In the genomic region with DNA sequence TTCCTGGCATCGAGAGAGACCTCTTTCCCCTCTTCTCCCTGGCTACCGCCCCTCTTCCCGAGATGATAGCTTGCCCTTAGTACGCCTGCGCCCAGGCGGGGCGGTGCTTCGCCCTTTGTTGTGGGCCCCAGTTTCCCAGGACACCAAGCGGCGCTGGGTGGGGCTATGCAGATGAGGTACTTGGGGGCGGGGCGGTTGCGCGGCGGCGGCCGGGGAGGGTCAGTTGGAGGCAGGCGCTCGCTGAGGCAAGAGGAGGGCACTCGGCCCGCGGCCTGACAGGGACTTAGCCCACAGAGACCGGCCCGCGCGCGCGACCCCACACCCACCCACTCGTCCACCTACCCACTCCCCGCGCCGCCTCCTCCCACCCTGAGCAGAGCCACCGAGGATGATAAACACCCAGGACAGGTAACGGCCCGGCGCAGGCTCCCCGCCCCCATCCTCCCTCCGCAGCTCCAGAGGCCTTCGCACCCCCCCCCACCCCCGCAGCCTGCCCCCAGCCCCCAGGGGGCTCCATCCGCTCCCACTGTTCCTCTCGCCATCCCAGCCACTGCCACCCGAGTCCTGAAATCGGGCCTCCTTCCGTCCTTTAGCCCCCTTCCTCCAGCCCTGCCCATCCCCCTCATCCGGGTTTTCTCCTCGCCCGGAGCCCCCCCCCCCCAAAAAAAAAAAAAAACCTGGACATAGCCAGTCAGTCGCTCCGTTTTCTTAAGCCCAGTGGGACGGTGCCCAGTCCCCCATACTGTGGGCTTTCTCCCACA, we compare ENCODE assay signal across 8 mouse cellular contexts. TPM values are rescaled to one million over a fixed set of nuclear protein-coding genes. Genes with fewer than 3 reads are reported as not detected.
DNase-seq lines count a peak whose midpoint lies in the region; ATAC-seq and TF ChIP-seq lines count a peak whose summit lies in the region.

No protein-coding gene starts in this region.

- peak overlapping the region; percentile 80 for H3K4me3 ChIP-seq in E14TG2a.4 (replicated peaks; ENCODE audit: low read length)
- peak overlapping the region; percentile 66 for H3K4me3 ChIP-seq in forebrain, embryonic 13.5 days
- H3K4me3 ChIP-seq in neural tube, embryonic 15.5 days (replicated peaks) = peak overlapping the region; percentile 64

- H3K27me3 ChIP-seq in E14TG2a.4 (ENCODE audit: insufficient read depth, low read length) = no peaks in the 10 kb centered on the region
- H3K27me3 ChIP-seq in forebrain, embryonic 13.5 days = no peaks in the 10 kb centered on the region
- H3K27me3 ChIP-seq in neural tube, embryonic 15.5 days (replicated peaks) = no peaks in the 10 kb centered on the region

- TF ChIP-seq CTCF in E14TG2a.4 (conservative IDR thresholded peaks at IDR 0.05; ENCODE audit: low read length) = no peak

- H3K9ac ChIP-seq in forebrain, embryonic 13.5 days = peak overlapping the region; percentile 87
- peak overlapping the region; percentile 73 for H3K9ac ChIP-seq in neural tube, embryonic 15.5 days (replicated peaks)

- no peaks in the 10 kb centered on the region for H3K9me3 ChIP-seq in E14TG2a.4 (ENCODE audit: low read length)
- H3K9me3 ChIP-seq in forebrain, embryonic 13.5 days (replicated peaks) = no peaks in the 10 kb centered on the region
- H3K9me3 ChIP-seq in neural tube, embryonic 15.5 days (replicated peaks) = no peaks in the 10 kb centered on the region

- peak; percentile 90 for DNase-seq in c-Kit-positive CD71-positive TER-119-positive erythroid progenitor cells, embryonic 14.5 days (ENCODE audit: low spot score)
- DNase-seq in heart, postnatal 14 days = peak; percentile 98
- peak; percentile 96 for DNase-seq in layer of hippocampus, adult 11-12 months (ENCODE audit: low spot score)
- DNase-seq in lung, adult 18-20 months = peak; percentile 97 to 99
- peak; percentile 97 for DNase-seq in testis, postnatal 14 days (ENCODE audit: low spot score)

- peak overlapping the region; percentile 70 for H3K27ac ChIP-seq in forebrain, embryonic 13.5 days
- peak overlapping the region; percentile 85 for H3K27ac ChIP-seq in neural tube, embryonic 15.5 days (replicated peaks)

- peaks cover 79% of the 10 kb centered on the region for H3K4me1 ChIP-seq in E14TG2a.4 (replicated peaks; ENCODE audit: low read depth, low read length)
- peaks cover 52% of the 10 kb centered on the region for H3K4me1 ChIP-seq in forebrain, embryonic 13.5 days
- H3K4me1 ChIP-seq in neural tube, embryonic 15.5 days = peaks cover 53% of the 10 kb centered on the region

- peaks cover 20% of the 10 kb centered on the region for H3K36me3 ChIP-seq in E14TG2a.4 (ENCODE audit: insufficient read depth, low read length)
- peaks cover 3% of the 10 kb centered on the region; the same call in 1 of the 2 replicates for H3K36me3 ChIP-seq in forebrain, embryonic 13.5 days (ENCODE audit: poor library complexity, severe bottlenecking)
- no peaks in the 10 kb centered on the region for H3K36me3 ChIP-seq in neural tube, embryonic 15.5 days

- peak overlapping the region; percentile 71 for H3K4me2 ChIP-seq in forebrain, embryonic 13.5 days
- H3K4me2 ChIP-seq in neural tube, embryonic 15.5 days = peak overlapping the region; percentile 86

- intact Hi-C loops in heart, postnatal 14 days (cut with DNase I) = no loop called here

- peak; percentile 98 for ATAC-seq in forebrain, embryonic 13.5 days
- peak; percentile 97 for ATAC-seq in neural tube, embryonic 15.5 days (ENCODE audit: low FRiP score)

- WGBS in forebrain, embryonic 13.5 days = under 1% methylated on average over 40 of the region's 51 CpGs
- WGBS in neural tube, embryonic 15.5 days = under 1% methylated on average over 43 of the region's 51 CpGs

RNA-seq across cellular contexts. Expression of gene Oaz2, which starts 8.7 kb away (rescaled TPM):
- 273 and 289 TPM in 2 replicates for polyA plus RNA-seq in forebrain, embryonic 13.5 days (2015; fragmentation: Nextera tagmentation; extraction: Ambion mirVana)
- 100 to 1,000 TPM; 265 to 267 TPM for total RNA-seq in heart, postnatal 14 days (2021)
- 383 and 395 TPM in 2 replicates for polyA plus RNA-seq in neural tube, embryonic 15.5 days (2015; fragmentation: Nextera tagmentation; extraction: Ambion mirVana)

RNA-seq across cellular contexts. Expression of gene Rbpms2, which starts 47.1 kb away (rescaled TPM):
- 4.2 and 6.5 TPM in 2 replicates for polyA plus RNA-seq in forebrain, embryonic 13.5 days (2015; fragmentation: Nextera tagmentation; extraction: Ambion mirVana)
- total RNA-seq in heart, postnatal 14 days (2021) = 10 to 100 TPM; 39.1 to 40.7 TPM
- polyA plus RNA-seq in neural tube, embryonic 15.5 days (2015; fragmentation: Nextera tagmentation; extraction: Ambion mirVana) = 3.1 and 4.9 TPM in 2 replicates

Comparison
In these comparisons a context has a peak if more than half of its experiments do, and no peak if none do; other contexts are left out.
1. Peak in every context shown above with its lines: DNase-seq, ATAC-seq, H3K4me3 ChIP-seq and H3K27ac ChIP-seq.